Mouse (Mus musculus) MEL (cell line): ENCODE measurements at regions not wholly inside any gene's neighbourhood (a gene's known extent, or its start where the extent isn't known, plus 50 kb on each side); places are given as distances from the start of the nearest gene placed in this dataset.

Source experiments
- DNase-seq: peaks from one replicate; pipeline ENCODE4 v3.0.0; 2011; ENCODE audit warnings: low read depth, low spot score
- H3K27ac ChIP-seq: 2 replicates; pipeline ENCODE4 v1.5.1; 2012; ENCODE audit warnings: low read depth, mild to moderate bottlenecking, control low read depth, low read length, moderate library complexity; ENCODE audit not compliant: control insufficient read depth
- H3K27me3 ChIP-seq, 2 experiments: fragments of 150-350 bp in 1 of 2; sonication (generic) in 1 of 2; 2 replicates each; pipeline ENCODE4 v1.6.1; 2012; ENCODE audit warnings: low read length in 2 of 2, mild to moderate bottlenecking in 2 of 2, improper control_type of control experiment in 1 of 2, moderate library complexity in 1 of 2; ENCODE audit not compliant: insufficient read depth in 2 of 2, control insufficient read depth in 1 of 2
- H3K36me3 ChIP-seq, 2 experiments: 2 replicates each; pipeline ENCODE4 v1.6.1; 2012 to 2014; ENCODE audit warnings: low read length in 2 of 2, improper control_type of control experiment in 1 of 2, inconsistent platforms in 1 of 2, mild to moderate bottlenecking in 1 of 2; ENCODE audit not compliant: insufficient read depth in 2 of 2, control insufficient read depth in 1 of 2
- H3K4me1 ChIP-seq, 2 experiments: fragments of 150-350 bp in 1 of 2; sonication (generic) in 1 of 2; 2 replicates each; pipeline ENCODE4 v1.6.1; 2012; ENCODE audit warnings: low read length in 2 of 2, improper control_type of control experiment in 1 of 2, mild to moderate bottlenecking in 1 of 2; ENCODE audit not compliant: insufficient read depth in 2 of 2, control insufficient read depth in 1 of 2
- H3K4me3 ChIP-seq, 2 experiments: fragments of 150-350 bp in 1 of 2; sonication (generic) in 1 of 2; 2 replicates each; pipeline ENCODE4 v1.5.1; 2012; ENCODE audit warnings: low read depth in 2 of 2, low read length in 2 of 2, mild to moderate bottlenecking in 2 of 2, moderate library complexity in 2 of 2, control low read depth in 1 of 2, improper control_type of control experiment in 1 of 2; ENCODE audit not compliant: control insufficient read depth in 1 of 2, insufficient read depth in 1 of 2
- H3K79me2 ChIP-seq: 2 replicates; pipeline ENCODE4 v1.6.1; 2012; ENCODE audit warnings: mild to moderate bottlenecking, low read length, moderate library complexity; ENCODE audit not compliant: control insufficient read depth, poor library complexity, insufficient read depth
- H3K9ac ChIP-seq: 2 replicates; pipeline ENCODE4 v1.6.1; 2012; ENCODE audit warnings: low read depth, mild to moderate bottlenecking, control low read depth, low read length, moderate library complexity; ENCODE audit not compliant: control insufficient read depth, poor library complexity, severe bottlenecking
- H3K9me3 ChIP-seq: fragments of 150-350 bp; sonication (generic); replicated peaks from 2 replicates; pipeline ENCODE4 v1.6.1; 2012; ENCODE audit warnings: mild to moderate bottlenecking, low read length, improper control_type of control experiment, moderate library complexity; ENCODE audit not compliant: insufficient read depth
- CHD1 ChIP-seq: IDR thresholded peaks from 2 replicates; pipeline ENCODE4 v1.6.1; 2012; ENCODE audit warnings: low read depth, mild to moderate bottlenecking, inconsistent platforms, low read length, improper control_type of control experiment
- CHD2 ChIP-seq: IDR thresholded peaks from 2 replicates; pipeline ENCODE4 v1.6.1; 2011; ENCODE audit warnings: low read length, improper control_type of control experiment
- ELF1 ChIP-seq: IDR thresholded peaks from 2 replicates; pipeline ENCODE4 v1.6.1; 2014; ENCODE audit warnings: low read depth, mild to moderate bottlenecking, inconsistent platforms, low read length, improper control_type of control experiment, moderate library complexity
- EP300 ChIP-seq, 2 experiments: IDR thresholded peaks; 2 replicates each; pipeline ENCODE4 v1.6.1; 2011; ENCODE audit warnings: improper control_type of control experiment in 2 of 2, low read length in 2 of 2, low read depth in 1 of 2, mild to moderate bottlenecking in 1 of 2
- ETS1 ChIP-seq: IDR thresholded peaks from 2 replicates; pipeline ENCODE4 v1.6.1; 2012; ENCODE audit warnings: low read depth, mild to moderate bottlenecking, inconsistent platforms, low read length, improper control_type of control experiment, moderate library complexity
- GABPA ChIP-seq: IDR thresholded peaks from 2 replicates; pipeline ENCODE4 v1.6.1; 2012; ENCODE audit warnings: low read depth, mild to moderate bottlenecking, inconsistent platforms, low read length, improper control_type of control experiment, moderate library complexity
- GATA1 ChIP-seq: IDR thresholded peaks from 2 replicates; pipeline ENCODE4 v1.6.1; 2011; ENCODE audit warnings: low read depth, low read length, improper control_type of control experiment
- HCFC1 ChIP-seq: IDR thresholded peaks from 2 replicates; pipeline ENCODE4 v1.6.1; 2012; ENCODE audit warnings: low read depth, mild to moderate bottlenecking, inconsistent platforms, low read length, improper control_type of control experiment, moderate library complexity
- JUND ChIP-seq: IDR thresholded peaks from 2 replicates; pipeline ENCODE4 v1.6.1; 2011; ENCODE audit warnings: low read depth, mild to moderate bottlenecking, improper control_type of control experiment, low read length
- KAT2A ChIP-seq: conservative IDR thresholded peaks from 2 replicates; pipeline ENCODE4 v1.6.1; 2012; ENCODE audit warnings: low read depth, low read length, improper control_type of control experiment, inconsistent platforms
- MAFK ChIP-seq: IDR thresholded peaks from 2 replicates; pipeline ENCODE4 v1.6.1; 2011; ENCODE audit warnings: low read depth, mild to moderate bottlenecking, low read length, improper control_type of control experiment, borderline replicate concordance
- MAZ ChIP-seq: IDR thresholded peaks from 2 replicates; pipeline ENCODE4 v1.6.1; 2012; ENCODE audit warnings: low read depth, mild to moderate bottlenecking, inconsistent platforms, low read length, improper control_type of control experiment
- MXI1 ChIP-seq: IDR thresholded peaks from 2 replicates; pipeline ENCODE4 v1.6.1; 2011; ENCODE audit warnings: mild to moderate bottlenecking, low read depth, low read length, improper control_type of control experiment
- MYB ChIP-seq: IDR thresholded peaks from 2 replicates; pipeline ENCODE4 v1.6.1; 2011; ENCODE audit warnings: mild to moderate bottlenecking, low read depth, low read length, improper control_type of control experiment
- MYC ChIP-seq: IDR thresholded peaks from 2 replicates; pipeline ENCODE4 v1.6.1; 2011; ENCODE audit warnings: low read depth, mild to moderate bottlenecking, low read length, improper control_type of control experiment, moderate library complexity
- NRF1 ChIP-seq: IDR thresholded peaks from 2 replicates; pipeline ENCODE4 v1.6.1; 2014; ENCODE audit warnings: low read depth, mild to moderate bottlenecking, inconsistent platforms, low read length, improper control_type of control experiment, moderate library complexity; ENCODE audit not compliant: poor library complexity, insufficient read depth, severe bottlenecking
- POLR2AphosphoS5 ChIP-seq: IDR thresholded peaks from 2 replicates; pipeline ENCODE4 v1.6.1; 2012; ENCODE audit warnings: low read depth, borderline replicate concordance, mild to moderate bottlenecking, inconsistent platforms, low read length, moderate library complexity, mixed read lengths
- SIN3A ChIP-seq: IDR thresholded peaks from 2 replicates; pipeline ENCODE4 v1.6.1; 2012; ENCODE audit warnings: low read length, improper control_type of control experiment, inconsistent platforms
- TBP ChIP-seq: IDR thresholded peaks from 2 replicates; pipeline ENCODE4 v1.8.0; 2011; ENCODE audit warnings: low read depth, low read length, improper control_type of control experiment
- TCF12 ChIP-seq: IDR thresholded peaks from 2 replicates; pipeline ENCODE4 v1.6.1; 2014; ENCODE audit warnings: low read depth, mild to moderate bottlenecking, inconsistent platforms, low read length, improper control_type of control experiment, moderate library complexity
- UBTF ChIP-seq: IDR thresholded peaks from 2 replicates; pipeline ENCODE4 v1.6.1; 2012; ENCODE audit warnings: low read depth, mild to moderate bottlenecking, inconsistent platforms, low read length, improper control_type of control experiment, moderate library complexity, borderline replicate concordance; ENCODE audit not compliant: insufficient read depth
- USF1 ChIP-seq: IDR thresholded peaks from 2 replicates; pipeline ENCODE4 v1.6.1; 2014; ENCODE audit warnings: low read depth, mild to moderate bottlenecking, inconsistent platforms, low read length, improper control_type of control experiment, moderate library complexity
- ZKSCAN1 ChIP-seq: IDR thresholded peaks from 2 replicates; pipeline ENCODE4 v1.6.1; 2012; ENCODE audit warnings: low read depth, mild to moderate bottlenecking, inconsistent platforms, low read length, improper control_type of control experiment, moderate library complexity
- ZMIZ1 ChIP-seq: IDR thresholded peaks from 2 replicates; pipeline ENCODE4 v1.6.1; 2012; ENCODE audit warnings: low read depth, mild to moderate bottlenecking, inconsistent platforms, low read length, improper control_type of control experiment, moderate library complexity
- ZNF384 ChIP-seq: IDR thresholded peaks from 2 replicates; pipeline ENCODE4 v1.6.1; 2012; ENCODE audit warnings: low read depth, mild to moderate bottlenecking, inconsistent platforms, low read length, improper control_type of control experiment

DNA sequence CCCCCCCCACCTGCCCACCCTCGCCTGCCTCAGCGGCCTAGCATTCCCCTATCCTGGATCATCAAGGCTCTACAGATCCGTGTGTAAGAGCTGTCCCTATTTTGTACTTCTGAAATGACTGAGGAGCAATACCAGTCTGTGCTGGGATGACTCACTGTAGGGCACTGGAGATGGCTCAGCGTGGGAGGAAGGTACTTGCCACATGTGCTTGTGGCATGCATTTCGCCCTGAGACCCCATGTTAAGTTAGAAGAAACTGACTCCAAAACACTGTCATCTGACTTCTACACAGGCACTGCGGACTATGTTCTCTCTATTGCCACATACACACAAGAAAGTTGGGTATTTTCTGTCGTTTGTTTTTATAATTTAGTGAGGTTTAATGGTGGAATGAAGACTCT is 574.9 kb downstream of the Adgrl2 start:
- H3K27ac ChIP-seq, result no peak overlapping the region
- no peaks in the 10 kb centered on the region for H3K79me2 ChIP-seq
- no peaks in the 10 kb centered on the region for H3K9me3 ChIP-seq
- TF ChIP-seq HCFC1, result no peak
- TF ChIP-seq ZMIZ1, result no peak
- no peak for TF ChIP-seq MXI1
- TF ChIP-seq NRF1, result no peak
- no peak for TF ChIP-seq TBP
- no peak for TF ChIP-seq ZKSCAN1
- no peak for TF ChIP-seq USF1
- H3K36me3 ChIP-seq, result peaks cover 0 to 27% of the 10 kb centered on the region in 2 experiments; a peak in 2 of 4 replicates
- no peaks in the 10 kb centered on the region for H3K27me3 ChIP-seq
- DNase-seq, result no peak
- H3K4me1 ChIP-seq, result peaks cover 19 to 25% of the 10 kb centered on the region in 2 experiments
- H3K9ac ChIP-seq, result no peak overlapping the region
- H3K4me3 ChIP-seq, result no peak overlapping the region

DNA sequence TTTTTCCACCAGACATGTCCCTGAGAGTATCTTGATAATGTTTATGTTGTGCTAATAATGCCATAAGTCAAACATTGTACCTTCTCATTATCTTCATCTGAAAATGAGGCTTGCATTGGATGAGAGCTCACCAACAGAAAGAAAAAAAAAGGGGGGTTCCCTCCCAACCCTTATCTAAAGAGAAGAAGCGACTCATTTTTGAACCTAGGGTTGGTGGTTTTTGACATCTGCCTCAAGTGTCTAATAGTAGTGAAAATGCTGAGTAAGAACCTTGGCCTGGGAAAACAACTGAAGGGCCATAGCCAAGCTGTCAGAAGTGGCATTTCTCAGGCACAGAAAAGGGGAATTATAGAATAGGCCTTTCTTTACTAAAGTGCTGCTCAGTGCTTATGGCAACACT is 577.3 kb downstream of the Adgrl2 start:
- Histone ChIP-seq H3K79me2 (no peaks in the 10 kb centered on the region), H3K27ac (no peak overlapping the region), H3K4me3 (no peak overlapping the region), H3K9ac (no peak overlapping the region), H3K36me3 (peaks cover 0 to 12% of the 10 kb centered on the region in 2 experiments; a peak in 2 of 4 replicates), H3K27me3 (no peaks in the 10 kb centered on the region), H3K4me1 (peaks cover 4 to 13% of the 10 kb centered on the region in 2 experiments), H3K9me3 (no peaks in the 10 kb centered on the region)
- DNase-seq, result peak; percentile 69
- no peak for TF ChIP-seq POLR2AphosphoS5
- peak; percentile 55; the same call in 1 of the 2 replicates for TF ChIP-seq GATA1
- TF ChIP-seq MAFK, result peak; percentile 93
- no peak for TF ChIP-seq GABPA
- TF ChIP-seq TCF12, result peak; percentile 38; the same call in 1 of the 2 replicates
- TF ChIP-seq ZNF384, result peak; percentile 88
- no peak for TF ChIP-seq JUND
- no peak for TF ChIP-seq KAT2A
- no peak for TF ChIP-seq NRF1
- TF ChIP-seq ETS1, result peak; percentile 89
- TF ChIP-seq SIN3A, result peak; percentile 58
- TF ChIP-seq EP300 (IDR thresholded peaks at IDR 0.05; ENCODE audit: low read depth in 1 of 2, low read length in 2 of 2), result peak; percentile 58 to 61; a peak in 3 of 4 replicates
- no peak for TF ChIP-seq UBTF
- no peak for TF ChIP-seq MAZ
- no peak for TF ChIP-seq MYB
- no peak for TF ChIP-seq CHD2
- no peak for TF ChIP-seq MYC
- TF ChIP-seq CHD1, result no peak
- no peak for TF ChIP-seq ELF1
- no peak for TF ChIP-seq USF1
